Mouse (Mus musculus): ENCODE results near the gene Idnk.

Gene Idnk

GRCm38 (mm10) chr13:58147760-58148159, 9.7 kb upstream of the Idnk start:
- no peak for DNase-seq

DNA sequence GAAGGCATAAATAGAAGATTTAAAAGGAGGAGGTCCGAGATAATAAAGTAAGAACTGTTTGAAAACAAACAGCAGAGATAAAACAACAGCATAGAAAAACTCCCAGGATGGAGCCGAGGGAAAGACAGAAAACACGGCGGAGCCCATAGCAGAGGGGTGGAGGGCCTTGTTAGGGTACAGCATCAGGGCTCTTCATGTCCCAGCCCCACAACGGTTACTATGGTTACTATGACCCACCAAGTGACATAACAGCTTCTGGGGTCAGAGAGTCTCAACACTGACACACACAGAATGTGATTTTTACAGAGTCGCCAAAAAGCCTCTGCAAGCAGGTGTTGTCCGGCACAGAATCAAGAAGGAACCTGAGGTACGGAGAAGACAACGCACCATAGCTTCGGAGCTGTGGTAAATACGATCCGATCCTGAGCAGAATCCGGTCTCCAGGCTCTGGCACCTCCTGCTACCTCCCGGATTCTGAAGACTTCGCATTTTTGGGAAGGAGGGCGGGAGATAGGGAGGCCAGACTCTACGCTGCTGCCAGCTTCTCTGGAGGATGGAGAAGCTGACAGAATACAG, 9.1 kb upstream of the Idnk start:
- peak; percentile 31 for DNase-seq

GRCm38 (mm10) chr13:58149033-58149558, 8.4 kb upstream of the Idnk start:
- DNase-seq: no peak

GRCm38 (mm10) chr13:58149629-58150028, 7.8 kb upstream of the Idnk start:
- no peak for DNase-seq

DNA sequence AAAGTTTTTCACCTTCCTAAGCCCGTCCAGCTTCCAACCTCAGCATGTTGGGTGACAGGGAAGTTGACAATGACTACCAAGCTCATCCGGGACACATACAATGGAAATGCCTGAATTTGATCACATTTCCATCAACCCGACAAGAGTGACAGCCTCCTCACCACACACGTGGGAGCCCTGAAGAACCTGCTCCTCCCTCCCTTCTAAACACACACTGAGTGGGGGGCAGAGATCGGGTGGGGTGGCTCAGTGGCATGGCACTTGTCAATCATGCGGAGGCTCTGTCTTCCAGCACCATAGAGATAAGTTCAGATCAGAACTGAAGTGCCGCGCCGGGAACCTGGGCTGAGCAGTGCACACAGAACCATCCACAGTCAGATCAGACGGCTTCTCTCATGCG, 7.0 kb upstream of the Idnk start:
- DNase-seq: no peak

GRCm38 (mm10) chr13:58156031-58156430, 1.4 kb upstream of the Idnk start:
- no peak for DNase-seq

DNA sequence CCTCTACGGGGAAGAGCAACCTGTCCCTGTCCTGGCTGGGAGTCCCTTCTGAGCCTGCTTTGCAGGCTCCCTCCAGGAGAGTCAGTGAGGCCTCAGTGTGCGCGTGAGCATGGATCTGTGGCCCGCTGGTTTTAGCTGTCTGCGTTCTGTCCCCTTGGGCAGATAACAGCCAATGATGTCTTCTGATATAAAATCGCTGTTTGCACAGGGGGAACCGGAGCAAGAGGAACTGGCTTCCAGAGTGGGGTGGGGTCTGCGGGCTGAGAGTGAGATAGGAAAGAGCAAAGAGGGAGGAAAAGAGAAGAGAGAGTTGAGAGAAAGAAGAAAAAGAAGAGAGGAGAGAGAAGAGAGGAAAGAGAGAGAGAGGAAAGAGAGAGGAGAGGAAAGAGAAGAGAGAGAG, 413 bp upstream of the Idnk start:
- DNase-seq: no peak

DNA sequence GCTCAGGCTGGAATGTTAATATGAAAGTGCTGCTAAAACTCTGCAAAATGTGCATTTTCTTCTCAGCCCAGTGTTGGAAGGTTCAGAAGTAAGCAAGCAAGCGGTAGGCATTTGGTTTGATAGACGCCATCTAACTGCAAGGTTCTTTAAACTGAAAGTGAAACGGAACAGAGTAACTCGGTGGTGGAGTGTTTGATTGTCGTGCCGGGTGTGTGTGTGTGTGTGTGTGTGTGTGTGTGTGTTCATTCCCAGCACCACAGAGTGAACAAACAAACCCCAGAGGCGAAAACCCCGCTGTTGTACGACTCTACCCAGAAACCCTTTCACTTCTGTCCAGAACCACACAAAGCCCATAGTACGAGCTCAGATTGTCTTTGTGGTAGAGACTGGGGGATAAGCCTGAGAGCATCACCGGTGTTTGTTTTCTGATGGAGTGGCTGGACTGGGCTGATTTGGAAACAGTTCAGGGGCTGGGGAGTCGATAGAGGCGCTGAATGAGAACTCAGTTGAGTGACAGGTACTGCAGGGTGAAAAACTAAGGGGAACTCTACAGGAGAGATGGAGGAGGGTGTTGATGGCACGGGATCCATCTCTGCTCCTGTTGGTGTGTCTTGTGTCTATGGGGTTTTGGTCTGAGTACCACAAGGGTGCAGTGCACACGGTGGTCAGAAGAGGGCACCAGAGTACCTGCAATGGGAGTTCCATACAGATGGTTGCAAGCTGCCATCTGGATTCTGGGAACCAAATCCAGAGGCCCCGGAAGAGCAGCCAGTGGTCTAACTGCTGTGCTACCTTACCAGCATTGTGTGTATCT, 857 bp downstream of the Idnk start:
- DNase-seq: peak; percentile 85

DNA sequence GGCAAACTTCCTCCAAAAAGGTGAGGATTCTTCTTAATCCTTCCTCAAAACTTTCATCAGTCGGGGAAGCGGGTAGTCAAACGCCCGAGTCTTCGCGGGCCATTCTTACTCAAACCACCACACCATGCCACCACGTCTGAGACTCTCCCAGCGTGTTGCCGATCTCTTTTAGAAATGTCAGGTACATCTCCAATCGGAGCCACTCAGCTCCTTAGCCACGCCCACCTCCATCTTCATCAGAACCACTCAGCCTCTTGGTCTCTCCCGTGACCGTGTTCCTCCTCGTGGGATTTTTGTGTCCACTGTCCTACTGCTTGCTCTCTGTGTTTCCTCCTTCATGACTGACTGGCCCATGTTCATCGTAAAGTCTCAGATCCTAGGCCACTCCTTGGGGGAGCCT, 3.3 kb downstream of the Idnk start:
- DNase-seq: no peak

GRCm38 (mm10) chr13:58163343-58163742, 5.9 kb downstream of the Idnk start:
- no peak for DNase-seq

DNA sequence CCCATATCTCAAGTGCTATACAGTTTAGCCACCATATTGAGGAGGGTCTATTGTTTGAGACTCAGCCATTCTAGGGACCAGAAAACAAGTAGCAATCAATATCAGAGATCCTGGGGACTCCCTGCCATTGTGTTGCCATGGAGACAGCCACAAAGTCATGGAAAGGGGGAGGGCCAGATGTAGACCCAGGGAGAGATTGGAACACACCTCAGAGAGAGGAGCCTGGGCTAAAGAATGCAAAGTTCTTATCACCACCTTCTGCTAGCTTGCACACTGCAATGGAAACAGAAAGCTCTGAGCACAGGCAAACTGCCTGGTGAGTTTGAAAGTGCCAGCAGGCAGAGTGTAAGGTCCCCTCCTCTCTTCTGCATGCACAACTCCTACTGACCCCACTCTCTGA, 10.7 kb downstream of the Idnk start:
- DNase-seq: no peak

DNA sequence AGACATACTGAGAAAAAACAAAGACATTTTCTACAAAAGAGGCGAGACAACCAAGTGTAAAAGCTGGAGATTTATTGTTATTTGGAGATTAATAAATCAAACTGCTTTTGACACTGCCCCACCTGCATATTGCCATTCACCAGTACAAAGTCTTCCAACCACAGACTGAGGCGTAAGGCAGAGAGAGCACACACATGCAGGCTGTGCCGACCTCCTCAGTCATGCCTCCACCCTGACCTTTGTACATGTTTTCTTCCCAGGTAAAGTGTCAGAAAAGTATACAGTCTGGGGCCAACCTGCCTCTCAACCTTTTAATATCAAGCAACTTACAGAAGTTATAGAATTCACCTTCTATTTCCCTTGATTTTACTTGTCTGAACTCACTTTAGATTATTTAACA, 18.7 kb downstream of the Idnk start:
- no peak for DNase-seq

- peak; percentile 100 for DNase-seq
These were observed 20.2 kb downstream of the Idnk start for GRCm38 (mm10) chr13:58177511-58178208.

GRCm38 (mm10) chr13:58181607-58182551, 24.4 kb downstream of the Idnk start:
- no peak for DNase-seq

GRCm38 (mm10) chr13:58184111-58184510, 26.7 kb downstream of the Idnk start:
- DNase-seq: no peak

DNA sequence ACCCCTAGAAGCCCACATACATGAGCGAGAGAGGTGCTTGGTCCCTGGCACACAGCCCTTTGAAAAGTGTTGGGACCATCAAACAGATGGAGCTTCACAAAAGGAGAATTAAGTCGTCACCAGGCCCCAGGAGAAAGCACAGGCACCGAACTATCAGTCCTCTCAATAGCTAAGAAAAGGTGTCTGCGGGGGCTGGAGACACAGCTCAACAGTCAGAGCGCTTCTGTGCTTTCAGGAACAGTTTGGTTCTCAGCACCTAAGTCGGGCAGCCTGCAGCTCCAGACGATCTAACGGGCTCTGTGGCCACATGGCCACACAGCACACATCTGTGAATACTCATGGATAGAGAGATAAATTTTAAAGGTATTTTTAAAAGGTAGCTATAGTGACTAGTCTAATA, 28.8 kb downstream of the Idnk start:
- no peak for DNase-seq

DNA sequence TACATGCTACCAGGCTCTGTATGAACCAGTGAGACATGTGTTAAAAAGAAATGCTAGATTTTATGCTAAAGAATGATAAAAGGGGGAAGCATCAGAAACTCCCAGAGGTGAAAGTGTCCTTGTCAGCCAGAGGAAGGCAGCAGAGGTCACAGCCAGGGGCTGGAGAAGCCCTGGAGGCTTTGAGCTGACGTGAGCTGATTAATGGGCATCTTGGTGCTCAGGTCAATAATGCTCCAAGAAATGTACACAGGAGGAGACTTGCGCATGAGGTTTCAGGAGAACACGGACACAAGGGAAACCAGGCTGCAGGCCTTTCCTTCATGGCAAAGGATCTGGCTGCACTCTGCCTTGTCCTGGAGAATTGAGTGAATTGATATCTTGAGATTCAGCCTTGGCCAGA, 30.3 kb downstream of the Idnk start:
- no peak for DNase-seq

DNA sequence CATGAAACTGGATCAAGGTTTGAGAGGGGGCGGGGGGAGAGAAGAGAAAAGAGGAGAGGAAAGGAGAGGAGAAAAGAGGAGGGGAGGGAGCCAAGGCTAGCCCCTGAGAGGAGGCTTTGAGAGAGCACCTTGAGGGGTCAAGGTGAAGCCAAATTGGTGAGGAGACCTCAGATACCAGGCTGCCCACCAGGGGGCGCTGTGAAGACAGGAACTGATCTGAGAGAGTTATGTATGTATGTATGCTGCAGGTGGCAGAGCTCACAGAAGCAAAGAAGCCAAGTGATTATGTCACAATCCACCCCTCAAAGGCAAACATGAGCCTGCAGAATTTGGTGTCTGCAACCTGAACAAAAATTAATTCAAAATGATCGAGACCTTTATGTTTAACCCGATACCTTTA, 31.0 kb downstream of the Idnk start:
- peak; percentile 89 for DNase-seq

GRCm38 (mm10) chr13:58189473-58189872, 32.0 kb downstream of the Idnk start:
- DNase-seq: peak; percentile 16

DNA sequence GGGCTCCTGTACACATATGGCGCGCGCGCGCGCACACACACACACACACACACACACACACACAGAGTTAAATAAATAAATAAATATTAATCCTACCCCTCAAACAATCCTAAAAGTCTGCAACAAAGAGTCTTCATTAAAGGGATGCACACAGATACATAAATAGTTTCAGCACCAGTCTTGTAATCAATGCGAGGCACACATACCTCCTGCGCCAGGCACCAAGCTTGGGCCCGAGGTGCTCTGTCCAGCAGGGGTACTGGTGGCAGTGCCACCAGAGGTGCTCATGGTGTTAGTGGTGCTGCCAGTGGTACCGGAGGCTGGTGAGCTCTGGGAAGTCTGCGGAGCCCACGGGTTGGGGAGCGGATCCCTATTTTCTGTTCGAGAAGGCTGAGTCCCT, 34.1 kb downstream of the Idnk start:
- no peak for DNase-seq

DNA sequence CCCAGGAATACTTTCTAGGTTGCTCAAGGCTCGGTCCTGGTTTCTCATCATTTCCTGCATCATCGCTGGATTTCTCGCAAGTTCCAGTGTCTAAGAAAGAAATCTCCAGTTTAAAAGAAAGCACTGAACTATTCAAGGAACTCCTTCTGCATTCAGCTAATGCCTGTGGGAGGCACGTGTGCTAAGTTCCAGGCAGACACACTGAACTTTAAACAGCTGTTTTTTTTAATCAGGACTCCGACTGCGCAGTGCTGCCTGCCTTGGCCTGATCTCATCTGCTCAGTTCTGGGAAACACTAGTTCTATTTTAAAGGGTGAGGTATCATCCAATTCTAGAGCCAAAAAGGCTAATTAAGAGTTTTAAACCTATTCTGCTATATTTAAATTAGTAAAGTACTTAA, 34.7 kb downstream of the Idnk start:
- DNase-seq: no peak

DNA sequence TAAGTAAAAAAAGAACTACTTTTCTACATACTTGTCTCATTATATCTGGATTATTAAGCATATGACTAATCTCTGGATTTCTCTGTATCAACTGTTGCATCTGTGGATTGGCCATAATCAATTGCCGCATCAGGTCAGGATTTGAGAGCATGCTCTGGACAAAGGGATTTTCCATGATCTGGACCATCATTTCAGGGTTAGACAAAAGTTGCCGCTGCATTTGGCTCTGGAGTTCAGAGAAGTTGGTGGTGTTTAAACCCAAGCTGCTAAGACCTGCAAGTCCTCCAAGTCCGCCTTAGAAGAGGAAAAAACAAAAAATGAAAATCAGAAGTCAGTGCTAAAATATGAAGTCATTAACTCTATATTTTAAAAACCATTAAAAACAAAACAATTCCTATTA, 35.8 kb downstream of the Idnk start:
- no peak for DNase-seq

GRCm38 (mm10) chr13:58194908-58195307, 37.5 kb downstream of the Idnk start:
- DNase-seq: no peak
